ENCODE assay signal across 8 mouse cellular contexts in genomic region chrX:159414130-159414828, GRCm38 (mm10). TPM values are rescaled to one million over a fixed set of nuclear protein-coding genes. Genes with fewer than 3 reads are reported as not detected.
DNase-seq lines count a peak whose midpoint lies in the region; ATAC-seq lines count a peak whose summit lies in the region.

Map7d2 (plus strand) TSS chrX:159414572.

- peak within 1 kb of the TSS; percentile 88 for H3K4me2 ChIP-seq in embryonic facial prominence, embryonic 12.5 days (replicated peaks)
- H3K4me2 ChIP-seq in hindbrain, embryonic 16.5 days (ENCODE audit: low read length): peak within 1 kb of the TSS; percentile 60
- H3K4me2 ChIP-seq in limb, embryonic 12.5 days: peak within 1 kb of the TSS; percentile 88
- H3K4me2 ChIP-seq in neural tube, embryonic 13.5 days: peak within 1 kb of the TSS; percentile 66

- no peak within 1 kb of the TSS for H3K27ac ChIP-seq in embryonic facial prominence, embryonic 12.5 days
- peak within 1 kb of the TSS; percentile 74 for H3K27ac ChIP-seq in hindbrain, embryonic 16.5 days (ENCODE audit: low read depth, low read length)
- no peak within 1 kb of the TSS for H3K27ac ChIP-seq in limb, embryonic 12.5 days
- peak within 1 kb of the TSS; percentile 80 for H3K27ac ChIP-seq in neural tube, embryonic 13.5 days (replicated peaks)

- H3K27me3 ChIP-seq in embryonic facial prominence, embryonic 12.5 days: peaks cover 36% of the 10 kb centered on the region
- no peaks in the 10 kb centered on the region for H3K27me3 ChIP-seq in hindbrain, embryonic 16.5 days (replicated peaks; ENCODE audit: control insufficient read depth, insufficient read depth, low read length)
- peaks cover 44% of the 10 kb centered on the region for H3K27me3 ChIP-seq in limb, embryonic 12.5 days
- H3K27me3 ChIP-seq in neural tube, embryonic 13.5 days: peaks cover 12% of the 10 kb centered on the region

- H3K4me3 ChIP-seq in embryonic facial prominence, embryonic 12.5 days: peak within 1 kb of the TSS; percentile 52
- peak within 1 kb of the TSS; percentile 58 for H3K4me3 ChIP-seq in hindbrain, embryonic 16.5 days (ENCODE audit: low read length)
- peak within 1 kb of the TSS; percentile 57 for H3K4me3 ChIP-seq in limb, embryonic 12.5 days (replicated peaks)
- peak within 1 kb of the TSS; percentile 59 for H3K4me3 ChIP-seq in neural tube, embryonic 13.5 days

- H3K9me3 ChIP-seq in embryonic facial prominence, embryonic 12.5 days: no peaks in the 10 kb centered on the region
- H3K9me3 ChIP-seq in hindbrain, embryonic 16.5 days (ENCODE audit: control insufficient read depth, low read length): 0 out of 2 replicates have a peak, but pooled peaks cover 2% of the 10 kb centered on the region
- no peaks in the 10 kb centered on the region for H3K9me3 ChIP-seq in limb, embryonic 12.5 days
- H3K9me3 ChIP-seq in neural tube, embryonic 13.5 days: no peaks in the 10 kb centered on the region

- no peaks in the 10 kb centered on the region for H3K4me1 ChIP-seq in embryonic facial prominence, embryonic 12.5 days
- no peaks in the 10 kb centered on the region for H3K4me1 ChIP-seq in hindbrain, embryonic 16.5 days (ENCODE audit: control insufficient read depth, insufficient read depth, low read depth, low read length)
- H3K4me1 ChIP-seq in limb, embryonic 12.5 days (replicated peaks): no peaks in the 10 kb centered on the region
- no peaks in the 10 kb centered on the region for H3K4me1 ChIP-seq in neural tube, embryonic 13.5 days (replicated peaks)

- WGBS in embryonic facial prominence, embryonic 12.5 days: 31% methylated on average over 50 of the region's 83 CpGs
- 18% methylated on average over 35 of the region's 83 CpGs for WGBS in hindbrain, embryonic 16.5 days
- 18% methylated on average over 52 of the region's 83 CpGs for WGBS in limb, embryonic 12.5 days
- WGBS in neural tube, embryonic 13.5 days: 12% methylated on average over 55 of the region's 83 CpGs

- no peaks in the 10 kb centered on the region for H3K36me3 ChIP-seq in embryonic facial prominence, embryonic 12.5 days
- H3K36me3 ChIP-seq in hindbrain, embryonic 16.5 days (ENCODE audit: control insufficient read depth, insufficient read depth, low read length): no peaks in the 10 kb centered on the region
- H3K36me3 ChIP-seq in limb, embryonic 12.5 days: no peaks in the 10 kb centered on the region
- no peaks in the 10 kb centered on the region for H3K36me3 ChIP-seq in neural tube, embryonic 13.5 days

- peak within 1 kb of the TSS; percentile 42; the same call in 1 of the 2 replicates for H3K9ac ChIP-seq in embryonic facial prominence, embryonic 12.5 days
- H3K9ac ChIP-seq in hindbrain, embryonic 16.5 days (ENCODE audit: low read depth, low read length): peak within 1 kb of the TSS; percentile 68
- peak within 1 kb of the TSS; percentile 44; the same call in 1 of the 2 replicates for H3K9ac ChIP-seq in limb, embryonic 12.5 days (replicated peaks)
- H3K9ac ChIP-seq in neural tube, embryonic 13.5 days: peak within 1 kb of the TSS; percentile 73

- peak; percentile 67; the same call in 1 of the 2 replicates for ATAC-seq in embryonic facial prominence, embryonic 12.5 days (ENCODE audit: insufficient number of reproducible peaks, insufficient read depth, low FRiP score, low TSS enrichment)
- peak; percentile 94 for ATAC-seq in hindbrain, embryonic 16.5 days
- peak; percentile 71; the same call in 1 of the 2 replicates for ATAC-seq in limb, embryonic 12.5 days (ENCODE audit: insufficient number of reproducible peaks, insufficient read depth, low FRiP score, low TSS enrichment, low read depth)
- ATAC-seq in neural tube, embryonic 13.5 days (ENCODE audit: low read depth): peak; percentile 96

- peak; percentile 6 for DNase-seq in gastrocnemius, postnatal 10 days
- DNase-seq in gastrocnemius, adult 18-20 months (ENCODE audit: low spot score): no peak
- peak; percentile 26 for DNase-seq in adrenal gland, adult 2 months
- no peak for DNase-seq in urinary bladder, postnatal 14 days (ENCODE audit: low spot score)

RNA-seq across cellular contexts. Expression of gene Map7d2, which starts in this region (rescaled TPM):
- under 1 TPM; 0.31 to 0.36 TPM for total RNA-seq in gastrocnemius, postnatal 10 days (2021)
- total RNA-seq in gastrocnemius, adult 18-20 months (2021): under 1 TPM; 0.34 to 0.38 TPM
- 1 to 10 TPM; 2.0 to 3.9 TPM for total RNA-seq in adrenal gland, adult 2 months (2021)
- 0.07 and 0.19 TPM in 2 replicates for polyA plus RNA-seq in adrenal gland, adult 2 months (2012; rRNA removed)
- polyA plus RNA-seq in embryonic facial prominence, embryonic 12.5 days (2016; fragmentation: Nextera tagmentation; extraction: Ambion mirVana): 5.9 and 6.7 TPM in 2 replicates
- 55.0 and 57.6 TPM in 2 replicates for polyA plus RNA-seq in hindbrain, embryonic 16.5 days (2015; fragmentation: Nextera tagmentation; extraction: Ambion mirVana)
- polyA plus RNA-seq in limb, embryonic 12.5 days (2016; fragmentation: Nextera tagmentation; extraction: Ambion mirVana): 1.5 and 2.6 TPM in 2 replicates
- 33.8 and 34.4 TPM in 2 replicates for polyA plus RNA-seq in neural tube, embryonic 13.5 days (2015; fragmentation: Nextera tagmentation; extraction: Ambion mirVana)

Comparison
In these comparisons a context has a peak if more than half of its experiments do, and no peak if none do; other contexts are left out.
1. Peak in DNase-seq in gastrocnemius, postnatal 10 days; RNA of the gene not detected or under 1 TPM.
2. H3K27ac ChIP-seq: peak in hindbrain, embryonic 16.5 days (single experiment) and neural tube, embryonic 13.5 days (single experiment); none in embryonic facial prominence, embryonic 12.5 days (single experiment) and limb, embryonic 12.5 days (single experiment).
3. Peak in every context shown above with its lines, with median percentiles within 50 percentile points of each other: ATAC-seq, H3K4me2 ChIP-seq, H3K4me3 ChIP-seq and H3K9ac ChIP-seq.